Mouse (Mus musculus): ENCODE results near the gene Zfp385b.

The Zfp385b gene

DNA sequence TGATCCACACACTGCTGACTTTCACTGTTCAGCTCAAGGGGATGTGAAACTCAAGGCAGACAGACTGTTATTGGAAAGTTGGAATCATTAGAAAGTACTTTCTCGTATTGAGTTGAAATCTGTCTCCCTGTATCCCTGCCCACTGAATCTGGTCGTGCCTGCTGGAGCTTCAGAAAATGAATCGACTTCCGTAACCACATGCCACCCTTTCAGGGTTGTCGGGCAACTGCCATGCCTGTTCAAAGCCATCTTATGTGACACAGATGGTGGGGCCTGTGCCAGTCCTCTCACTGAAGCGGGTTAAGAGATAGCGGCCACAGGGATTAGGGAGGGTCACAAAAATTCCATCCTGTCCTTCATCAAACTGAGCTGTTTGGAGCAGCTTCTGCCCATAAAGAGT lies 14.7 kb downstream of the Zfp385b start:
- no peak for TF ChIP-seq GATA4 (IDR thresholded peaks at IDR 0.05; ENCODE audit: insufficient replicate concordance, low read length)

DNA sequence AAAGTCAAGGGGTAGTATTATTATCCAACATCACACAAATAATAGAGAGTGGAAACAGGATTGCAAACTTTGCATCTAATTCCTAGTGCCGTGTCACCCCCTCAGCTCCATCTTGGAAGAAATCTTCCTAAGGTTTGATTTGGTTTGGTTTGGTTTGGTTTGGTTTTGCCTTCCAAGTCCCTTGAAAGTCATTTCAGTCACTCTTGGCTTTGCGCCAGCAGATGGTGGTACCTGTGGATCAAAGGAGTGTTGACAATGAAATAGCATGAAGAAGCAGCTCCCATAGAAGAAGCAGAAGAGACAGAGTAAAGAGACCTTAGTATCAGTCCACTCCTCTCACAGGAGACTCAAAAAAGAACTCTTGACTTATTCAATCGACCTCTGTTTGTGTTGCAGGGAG lies 17.1 kb downstream of the Zfp385b start:
- no peak for TF ChIP-seq GATA4 (IDR thresholded peaks at IDR 0.05; ENCODE audit: insufficient replicate concordance, low read length)

DNA sequence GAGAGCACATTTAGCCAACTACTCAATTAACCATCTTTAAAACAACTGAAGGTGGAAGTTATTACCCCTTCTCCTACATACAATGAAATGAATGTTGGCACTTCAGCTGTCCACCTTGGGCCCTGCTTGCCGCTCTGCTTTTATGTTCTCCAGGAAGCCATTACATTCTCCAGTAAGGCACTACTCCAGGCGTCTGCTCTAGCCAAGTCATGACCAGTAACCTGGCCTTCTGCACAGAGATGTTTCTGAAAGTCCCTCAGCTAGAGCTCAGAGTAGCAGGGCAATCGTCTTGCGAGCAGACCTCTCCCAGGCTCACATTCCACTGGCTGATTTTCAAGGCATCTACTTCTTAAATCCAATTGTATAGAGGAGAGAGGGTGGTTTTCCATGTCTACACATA lies 18.0 kb downstream of the Zfp385b start:
- no peak for TF ChIP-seq GATA4 (IDR thresholded peaks at IDR 0.05; ENCODE audit: insufficient replicate concordance, low read length)

DNA sequence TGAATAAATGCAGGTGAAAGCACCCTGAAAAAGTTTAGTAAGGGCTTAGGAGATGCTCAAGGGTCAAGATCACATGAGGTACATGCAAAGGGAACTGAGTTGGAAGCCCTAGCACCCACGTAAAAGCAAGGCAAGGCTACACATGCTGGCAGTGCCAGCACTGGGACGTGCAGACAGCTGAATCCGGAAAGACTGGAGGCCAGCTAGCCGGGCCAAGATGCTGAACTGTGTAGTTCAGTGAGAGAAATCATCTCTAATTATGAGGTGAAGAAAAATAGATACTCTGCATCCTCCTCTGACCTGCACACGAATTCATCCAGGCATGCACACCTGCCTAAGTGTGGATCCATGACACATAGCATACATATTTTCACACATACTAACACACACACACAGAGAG lies 18.4 kb downstream of the Zfp385b start:
- TF ChIP-seq GATA4 (IDR thresholded peaks at IDR 0.05; ENCODE audit: insufficient replicate concordance, low read length): no peak

DNA sequence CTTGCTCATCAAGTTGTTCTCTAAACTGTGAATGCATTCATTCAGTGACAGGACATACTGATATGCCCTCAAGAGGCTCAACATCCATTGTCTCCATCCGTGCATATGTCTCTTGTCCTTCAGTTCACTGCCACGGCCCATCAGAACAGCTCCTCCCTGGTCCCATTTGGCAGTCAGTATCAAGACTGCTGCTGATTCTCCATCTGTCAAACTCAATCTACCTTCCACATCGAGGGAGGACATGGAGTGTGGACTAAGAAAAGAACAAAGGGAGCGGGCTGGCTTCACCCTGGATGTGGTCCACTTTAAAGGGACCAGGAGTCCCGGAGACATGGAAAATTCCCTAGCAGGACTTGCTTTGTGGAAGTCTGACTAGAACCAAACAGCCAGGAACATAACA lies 22.2 kb downstream of the Zfp385b start:
- no peak for TF ChIP-seq GATA4 (IDR thresholded peaks at IDR 0.05; ENCODE audit: insufficient replicate concordance, low read length)

DNA sequence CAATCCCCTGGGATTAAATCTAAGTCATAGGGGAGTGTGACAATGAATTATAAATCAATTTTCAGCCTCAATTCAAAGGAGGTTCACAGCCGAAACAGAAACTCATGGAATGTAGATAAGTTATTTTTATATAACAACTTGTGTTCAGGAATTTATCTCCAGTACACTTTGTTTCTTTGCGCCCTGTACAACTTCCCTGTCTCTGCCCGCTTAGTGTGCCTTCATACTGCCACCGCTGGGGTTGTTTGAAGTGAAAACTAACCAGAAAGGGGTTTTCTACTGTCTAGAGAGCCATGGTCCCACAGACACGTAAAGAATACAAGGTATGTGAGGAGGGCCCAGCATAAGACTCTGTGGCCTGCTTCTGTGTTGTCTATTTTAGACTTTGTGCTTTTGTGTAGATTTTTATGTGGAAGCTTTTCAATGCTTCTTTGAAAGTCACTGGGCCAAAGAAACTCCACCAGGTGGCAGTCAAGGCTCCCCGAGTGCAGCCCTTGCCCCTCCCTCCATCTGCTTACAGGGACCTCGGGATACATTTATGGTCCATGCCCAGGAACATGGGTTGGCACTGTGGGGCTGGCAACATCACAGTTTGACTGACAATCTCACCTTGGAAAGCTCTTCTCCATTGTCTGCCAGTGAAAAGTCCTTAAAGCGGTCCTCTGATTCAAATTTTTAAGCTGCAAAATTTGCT lies 23.4 kb downstream of the Zfp385b start:
- no peak for TF ChIP-seq GATA4 (IDR thresholded peaks at IDR 0.05; ENCODE audit: insufficient replicate concordance, low read length)

DNA sequence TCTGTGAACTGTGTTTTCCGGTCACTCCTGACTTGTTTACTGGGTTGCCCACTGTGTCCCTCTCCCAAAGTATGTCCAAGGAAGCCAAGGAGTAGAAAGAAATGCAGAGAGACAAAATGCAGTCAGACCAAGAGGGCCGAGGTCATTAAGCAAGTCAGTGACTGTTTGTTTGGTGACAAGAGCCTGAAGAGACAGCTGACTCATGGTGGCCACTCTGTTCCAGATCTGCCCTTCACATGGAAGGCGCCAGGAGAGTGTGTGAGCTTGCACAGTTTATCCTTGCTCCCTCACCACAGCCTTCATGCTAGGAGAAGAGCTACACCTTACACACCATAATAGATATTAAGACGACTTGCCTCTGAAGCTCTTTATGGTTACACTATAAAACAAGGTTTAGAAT lies 28.6 kb downstream of the Zfp385b start:
- TF ChIP-seq GATA4 (IDR thresholded peaks at IDR 0.05; ENCODE audit: insufficient replicate concordance, low read length): no peak

DNA sequence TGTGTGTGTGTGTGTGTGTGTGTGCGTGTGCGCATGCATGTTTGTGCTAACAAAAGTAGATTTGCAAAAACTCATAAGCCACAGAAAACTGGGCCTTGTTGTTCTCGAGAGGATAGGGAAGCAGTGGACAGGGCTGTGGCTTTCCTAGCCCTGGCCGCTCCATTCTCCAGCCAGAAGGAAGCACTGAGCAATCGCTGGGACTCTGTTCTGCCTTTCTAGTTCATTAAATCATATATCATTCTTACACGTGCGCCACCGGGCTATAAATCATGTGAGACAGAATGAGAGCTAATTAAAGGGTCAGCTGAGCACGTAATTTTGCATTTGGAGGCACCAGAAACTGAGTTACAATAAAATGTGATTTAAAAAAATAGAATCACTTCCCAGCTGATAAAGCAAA lies 29.1 kb downstream of the Zfp385b start:
- TF ChIP-seq GATA4 (IDR thresholded peaks at IDR 0.05; ENCODE audit: insufficient replicate concordance, low read length): no peak

DNA sequence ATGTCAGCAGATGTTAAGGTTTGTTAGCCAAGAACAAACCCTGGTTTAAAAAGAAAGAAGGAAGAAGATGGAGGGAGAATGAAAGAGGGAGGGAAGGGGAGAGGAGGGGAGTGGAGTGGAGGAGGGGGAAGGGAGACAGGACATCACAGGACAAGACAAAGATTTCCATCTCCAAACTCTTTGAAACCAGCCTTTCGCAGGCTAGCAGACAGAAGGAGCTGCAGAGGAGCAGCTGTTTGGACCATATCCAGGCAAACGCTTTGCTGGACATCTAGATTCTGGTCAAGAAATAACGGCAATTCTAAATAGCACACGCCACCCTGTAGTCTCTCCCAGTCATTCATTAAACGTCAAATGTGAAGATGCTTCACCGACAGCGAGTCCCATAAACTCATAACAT lies 38.0 kb downstream of the Zfp385b start:
- TF ChIP-seq GATA4 (IDR thresholded peaks at IDR 0.05; ENCODE audit: insufficient replicate concordance, low read length): no peak

DNA sequence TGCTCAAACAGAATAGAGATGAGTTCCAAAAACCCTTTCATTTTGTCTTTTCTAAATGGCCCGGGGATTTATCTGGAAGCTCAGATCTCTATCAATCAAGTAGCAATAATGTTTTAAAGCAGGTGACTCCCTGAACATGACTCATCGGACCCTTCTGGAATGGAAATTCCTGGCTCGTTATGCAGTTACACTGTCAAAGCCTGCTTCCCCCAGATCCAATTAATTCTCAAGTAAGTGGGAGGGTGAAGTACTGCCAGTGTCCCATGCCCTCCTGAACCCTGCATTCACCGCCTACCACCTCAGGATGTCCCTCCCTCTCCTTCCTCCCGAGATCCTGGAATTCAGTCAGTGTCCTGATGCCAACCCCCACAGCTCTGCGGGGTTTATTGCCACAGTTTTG lies 41.7 kb downstream of the Zfp385b start:
- no peak for TF ChIP-seq GATA4 (IDR thresholded peaks at IDR 0.05; ENCODE audit: insufficient replicate concordance, low read length)

DNA sequence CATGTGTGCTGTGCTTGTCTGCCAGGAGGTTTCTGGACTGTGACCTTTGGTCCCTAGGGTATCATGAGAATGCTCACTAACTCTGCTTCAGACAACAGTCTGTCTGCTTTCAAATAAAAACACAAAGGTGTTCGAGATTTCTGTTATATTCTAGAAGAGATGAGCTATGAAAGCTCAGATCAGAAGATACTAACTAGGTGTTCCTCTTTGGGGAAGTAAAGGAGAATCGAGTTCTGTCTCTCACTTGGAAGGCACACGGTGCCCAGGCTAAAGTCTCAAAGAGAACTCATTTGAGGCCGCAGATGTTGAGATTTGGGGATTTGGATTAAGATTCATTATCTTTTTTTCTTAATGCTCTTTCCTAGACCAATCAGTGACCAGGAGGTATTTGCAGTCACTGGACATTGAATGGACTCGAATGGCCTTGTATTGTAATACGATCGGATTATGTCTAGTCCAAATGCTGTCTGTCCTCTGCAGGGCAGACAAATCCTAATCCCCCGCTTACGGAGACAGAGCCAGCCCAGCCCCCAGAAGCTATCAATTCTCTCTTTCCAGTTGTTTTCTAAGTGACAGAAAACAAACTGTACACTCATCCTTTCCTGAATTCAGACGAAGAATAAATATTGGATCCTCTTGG lies 42.3 kb downstream of the Zfp385b start:
- TF ChIP-seq GATA4 (IDR thresholded peaks at IDR 0.05; ENCODE audit: insufficient replicate concordance, low read length): no peak

DNA sequence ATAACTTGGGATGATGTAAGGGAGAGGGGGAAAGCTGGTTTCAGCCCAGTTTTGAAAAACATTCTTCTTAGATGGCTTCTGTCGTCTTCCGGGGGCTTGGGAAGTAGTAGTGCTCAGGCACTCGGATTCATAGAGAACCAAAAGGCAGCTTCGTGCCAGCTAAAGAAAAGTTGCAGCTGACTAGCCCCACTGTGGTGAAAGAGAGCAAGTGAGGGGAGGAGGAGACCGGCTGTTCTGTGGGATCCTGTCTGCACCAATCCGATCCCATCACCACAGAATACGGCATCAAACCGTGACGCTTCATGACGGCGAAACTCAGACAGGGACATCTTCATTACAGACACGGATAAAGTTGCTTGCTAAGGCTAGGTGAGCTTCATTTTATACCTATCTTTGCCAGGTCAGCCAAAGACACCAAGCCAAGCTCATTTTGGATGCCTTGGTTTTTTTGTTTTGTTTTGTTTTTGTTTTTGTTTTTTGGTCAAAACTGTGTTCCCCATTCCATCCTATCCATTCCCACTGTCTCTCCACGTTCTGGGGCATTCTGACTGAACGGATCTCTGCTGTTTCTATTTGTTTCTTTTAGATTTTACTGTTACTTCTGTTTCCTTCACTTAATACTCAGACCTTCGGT lies 44.1 kb downstream of the Zfp385b start:
- TF ChIP-seq GATA4 (IDR thresholded peaks at IDR 0.05; ENCODE audit: insufficient replicate concordance, low read length): no peak

DNA sequence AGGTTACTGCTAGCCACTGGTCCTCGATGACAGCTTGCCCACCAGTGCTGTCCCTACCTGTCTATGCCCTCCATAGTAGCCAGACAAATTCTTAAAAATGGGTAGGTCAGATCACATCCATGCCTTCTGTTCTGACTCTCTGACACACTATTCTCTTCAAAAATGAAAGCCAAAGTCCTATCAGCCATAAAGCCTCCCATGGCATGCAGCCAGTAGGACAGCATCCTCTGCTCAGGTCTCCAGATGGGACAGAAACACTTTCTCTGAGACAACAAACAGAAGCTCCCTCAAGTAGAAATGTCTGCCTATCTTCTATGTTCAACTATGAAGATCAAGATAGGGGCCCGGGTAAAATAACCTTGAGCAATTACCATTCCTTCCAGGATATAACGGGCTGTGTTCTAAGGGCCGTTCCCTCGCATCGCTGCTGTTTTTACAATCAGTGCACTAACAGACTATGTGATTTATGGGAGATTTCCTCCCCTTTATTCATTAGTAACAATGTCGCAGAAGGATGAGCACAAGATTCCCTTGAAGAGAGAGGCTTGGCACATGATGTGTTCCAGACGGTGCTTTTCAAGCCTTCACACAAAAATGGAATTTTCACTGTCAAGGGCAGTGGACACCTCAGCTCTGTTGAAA lies 49.3 kb downstream of the Zfp385b start:
- TF ChIP-seq GATA4 (IDR thresholded peaks at IDR 0.05; ENCODE audit: insufficient replicate concordance, low read length): no peak

DNA sequence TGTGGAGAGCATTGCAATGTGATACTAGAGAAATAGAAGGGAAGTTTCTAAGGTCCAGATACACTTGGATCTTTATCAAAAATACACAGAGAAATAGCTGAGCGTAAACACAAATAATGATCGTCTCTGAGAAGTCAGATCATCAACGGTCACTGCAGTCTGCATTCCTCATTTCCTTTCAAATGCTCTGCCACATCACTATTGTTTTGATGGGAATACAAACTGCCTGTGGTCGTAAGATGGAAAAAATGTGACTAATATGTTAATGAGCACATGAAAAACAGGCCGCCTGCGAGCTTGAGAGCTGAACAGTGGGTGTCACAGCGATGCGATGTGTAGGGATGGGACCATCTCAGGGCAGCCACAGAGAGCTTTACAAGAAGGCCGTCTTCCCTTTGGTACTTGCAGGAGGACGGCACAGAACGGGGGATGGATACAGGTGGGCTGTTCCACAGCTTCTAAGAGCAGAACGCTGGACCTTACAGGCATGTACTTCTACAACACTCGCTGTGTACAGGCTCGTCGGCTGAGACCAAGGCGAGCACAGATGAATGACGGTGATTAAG lies 51.0 kb downstream of the Zfp385b start:
- TF ChIP-seq GATA4 (IDR thresholded peaks at IDR 0.05; ENCODE audit: insufficient replicate concordance, low read length): no peak

DNA sequence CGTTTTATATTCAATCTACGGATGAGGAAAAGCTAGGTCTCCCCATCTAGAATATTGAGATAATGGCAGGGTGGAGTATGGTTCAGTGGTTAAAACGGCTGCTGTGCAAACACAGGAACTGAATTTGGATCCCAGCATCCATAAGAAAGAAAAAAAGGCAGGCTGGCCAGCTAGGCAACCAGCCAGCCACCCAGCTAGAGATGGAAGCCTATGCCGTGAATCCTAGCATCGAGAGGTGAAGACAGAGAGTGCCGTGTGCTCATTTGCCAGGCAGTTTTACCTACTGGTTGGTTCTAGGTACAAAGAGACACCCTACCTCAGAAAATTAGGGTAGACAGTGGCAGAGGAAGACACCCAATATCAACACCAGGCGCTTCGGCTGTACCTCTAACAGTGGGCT lies 57.5 kb downstream of the Zfp385b start:
- TF ChIP-seq GATA4 (IDR thresholded peaks at IDR 0.05; ENCODE audit: insufficient replicate concordance, low read length): no peak
